Mouse (Mus musculus) urinary bladder, postnatal 10 days (tissue): ENCODE measurements around the gene Lhpp.

ENCODE experiments used
- DNase-seq: peaks from one replicate; pipeline ENCODE4 v3.0.0; 2022; ENCODE audit warnings: low spot score

Lhpp gene

DNA sequence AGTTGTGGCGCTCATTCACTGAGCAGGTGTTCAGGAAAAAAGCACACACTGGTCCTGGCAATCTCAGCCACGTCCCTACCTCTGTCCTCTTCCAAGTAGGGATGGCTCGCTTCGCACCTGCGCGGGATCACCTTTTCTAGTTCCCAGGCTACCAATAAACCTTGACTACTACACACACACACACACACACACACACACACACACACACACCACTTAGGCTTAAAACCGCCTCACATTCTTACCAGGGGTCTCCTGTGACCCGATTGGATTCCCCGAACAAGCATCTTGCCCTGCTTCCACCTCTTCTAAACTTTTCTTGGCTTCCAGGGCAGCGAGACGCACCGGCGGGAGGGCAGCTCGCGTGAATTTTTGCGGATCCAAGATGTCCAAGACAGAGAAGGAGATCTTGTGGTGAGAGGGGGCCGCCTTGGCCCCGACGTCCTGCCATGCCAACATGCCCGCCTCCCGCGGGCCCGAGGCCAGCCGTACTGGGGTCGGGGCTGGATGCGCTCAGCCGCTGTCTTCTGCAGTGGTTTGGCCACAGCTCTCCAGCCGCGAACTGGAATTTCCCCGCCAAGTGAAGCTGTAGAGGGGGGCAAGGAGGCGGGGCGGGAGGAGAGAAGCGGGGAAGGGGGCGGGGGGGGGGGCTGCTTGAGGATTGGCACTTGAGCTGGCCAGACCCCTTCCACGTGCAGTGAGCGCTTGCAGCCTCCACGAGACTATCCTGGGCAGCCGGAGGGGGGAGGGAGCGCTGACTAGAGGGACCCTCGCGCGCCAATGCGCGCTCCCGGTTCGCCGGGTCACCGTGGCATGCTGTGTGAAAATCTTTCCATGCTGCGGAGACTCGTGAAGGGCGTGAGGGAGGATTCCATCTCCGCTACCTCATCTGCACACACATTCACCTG lies 11.1 kb upstream of the Lhpp start, which contains the start of gene Nkx1-2:
TSS of gene Nkx1-2 (minus strand) at position 567 of the 905 bp plus-strand sequence.
- DNase-seq: no peak

DNA sequence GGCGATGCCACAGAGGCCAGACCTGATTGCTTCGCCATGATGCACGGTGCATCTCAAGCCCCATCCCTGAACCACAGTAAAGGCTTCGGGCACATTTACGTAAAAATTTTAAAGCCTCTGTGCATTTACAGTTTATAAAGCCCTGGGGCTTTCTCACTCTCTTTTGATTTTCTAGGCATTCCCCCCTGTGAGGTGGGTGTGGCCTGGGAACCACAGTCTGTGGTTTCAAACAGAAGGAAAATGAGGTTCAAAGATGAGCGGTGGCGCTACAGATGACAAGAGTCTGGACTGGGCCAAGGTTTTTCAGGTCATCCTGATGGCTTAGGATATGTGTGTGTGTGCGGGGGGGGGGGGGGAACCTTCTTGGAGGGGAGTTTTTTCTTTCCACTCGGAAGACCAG lies 10.4 kb upstream of the Lhpp start:
- DNase-seq: no peak

DNA sequence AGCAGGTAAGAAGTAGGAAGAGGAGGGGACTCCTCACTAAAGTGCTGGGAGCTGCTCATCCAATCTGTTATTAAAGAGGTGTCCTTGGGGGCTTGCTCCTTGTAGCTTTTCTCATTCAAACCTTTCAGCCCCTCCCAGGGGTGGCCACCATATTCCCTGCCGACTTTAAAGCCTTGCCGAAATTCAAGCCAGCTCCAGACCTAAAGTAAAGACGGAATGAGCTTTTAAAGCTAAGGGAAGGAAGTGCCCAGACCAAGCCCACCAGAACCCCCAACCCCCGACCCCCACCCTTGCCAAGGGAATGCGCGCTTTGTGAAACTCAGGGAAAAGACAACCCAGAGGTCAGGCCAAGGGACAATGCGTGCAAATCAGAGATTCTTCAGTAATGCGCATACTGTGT lies 9.5 kb upstream of the Lhpp start:
- no peak for DNase-seq

DNA sequence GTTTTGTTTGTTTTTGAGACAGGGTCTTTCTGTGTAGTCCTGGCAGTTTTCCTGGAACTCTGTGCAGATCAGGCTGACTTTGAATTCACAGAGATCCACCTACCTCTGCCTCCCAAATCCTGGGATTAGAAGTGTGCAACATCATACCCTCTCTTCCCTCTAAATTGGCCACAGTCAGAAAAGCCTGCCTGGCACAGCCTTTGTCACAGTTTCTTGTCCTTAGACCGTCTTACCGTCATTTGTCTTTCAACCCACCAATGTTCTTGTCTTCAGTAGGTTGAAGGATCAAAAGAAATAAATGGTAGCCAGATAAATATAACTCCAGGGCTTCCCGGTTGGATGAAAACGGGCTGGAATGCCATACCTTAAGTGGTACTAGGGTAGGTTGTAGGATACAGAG lies 5.7 kb upstream of the Lhpp start:
- DNase-seq: no peak

DNA sequence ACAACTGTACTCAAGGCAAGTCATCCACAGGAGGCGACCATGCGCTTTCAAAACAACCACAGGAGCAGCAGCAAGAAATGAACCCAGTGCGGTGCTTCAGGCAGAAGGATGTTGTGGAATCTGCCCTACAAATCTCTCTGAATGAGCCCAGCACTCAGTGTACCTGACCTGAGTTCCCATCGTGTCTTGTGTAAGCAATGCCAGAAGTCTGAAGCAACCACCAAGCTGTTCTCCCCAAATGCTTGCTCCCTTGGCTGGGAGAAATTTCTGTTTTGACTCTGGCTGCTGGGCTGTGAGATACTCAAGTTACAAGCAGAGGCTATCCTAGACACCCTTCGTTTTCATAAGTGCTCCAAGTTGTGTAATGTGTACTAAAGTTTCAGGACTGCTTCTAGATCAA lies 4.7 kb upstream of the Lhpp start:
- no peak for DNase-seq

DNA sequence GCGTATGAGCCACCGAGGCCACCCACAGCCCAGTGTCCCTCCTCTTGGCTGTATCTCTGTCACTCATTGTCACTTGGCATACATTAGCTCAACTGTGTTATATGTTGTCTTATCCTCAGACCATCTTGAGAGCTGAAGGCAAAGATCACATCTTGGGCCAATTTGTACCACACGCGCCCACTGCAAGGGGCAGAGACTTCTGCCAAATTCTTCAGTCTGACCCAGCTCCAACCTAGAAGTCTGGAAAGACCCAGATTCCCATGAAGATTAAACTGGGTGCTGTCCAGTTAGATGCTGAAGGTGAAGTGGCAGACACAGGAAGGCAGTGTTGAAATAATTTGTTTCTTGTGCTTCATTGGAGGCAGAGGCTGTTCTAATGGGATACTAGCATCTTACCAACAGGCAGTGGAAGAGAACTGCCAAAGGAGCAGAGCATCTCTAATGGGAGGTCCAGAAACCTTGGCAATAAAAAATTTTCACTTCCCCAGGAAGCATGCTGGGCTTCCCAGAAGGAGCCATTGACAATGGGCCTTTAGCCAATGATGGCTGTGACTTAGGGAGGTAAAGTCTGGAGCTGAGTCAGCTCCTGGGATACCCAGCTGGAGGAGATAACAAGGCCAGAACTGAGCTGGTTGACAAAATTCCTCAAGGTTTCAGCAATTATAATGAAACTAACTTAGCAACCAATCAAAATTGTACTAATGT lies 2.0 kb upstream of the Lhpp start:
- DNase-seq: no peak

DNA sequence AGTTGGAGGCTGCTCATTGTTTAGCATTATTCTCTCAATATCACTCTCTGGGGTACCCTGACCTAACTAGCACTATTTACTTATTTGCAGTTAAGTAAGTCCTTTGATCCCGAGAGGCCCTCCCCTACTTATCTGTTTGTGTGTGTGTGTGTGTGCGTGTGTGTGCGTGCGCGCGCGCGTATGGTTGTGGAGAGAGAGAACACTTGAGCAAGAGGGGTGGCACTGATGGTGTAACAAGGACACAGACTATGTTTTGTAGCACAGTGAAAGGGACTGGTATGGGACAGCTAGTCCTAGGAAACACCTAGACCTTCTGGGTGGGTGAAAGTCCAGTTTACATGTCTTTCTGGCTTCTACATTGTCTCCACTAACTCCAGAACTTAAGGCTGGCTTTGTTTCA lies 1.1 kb downstream of the Lhpp start:
- no peak for DNase-seq

DNA sequence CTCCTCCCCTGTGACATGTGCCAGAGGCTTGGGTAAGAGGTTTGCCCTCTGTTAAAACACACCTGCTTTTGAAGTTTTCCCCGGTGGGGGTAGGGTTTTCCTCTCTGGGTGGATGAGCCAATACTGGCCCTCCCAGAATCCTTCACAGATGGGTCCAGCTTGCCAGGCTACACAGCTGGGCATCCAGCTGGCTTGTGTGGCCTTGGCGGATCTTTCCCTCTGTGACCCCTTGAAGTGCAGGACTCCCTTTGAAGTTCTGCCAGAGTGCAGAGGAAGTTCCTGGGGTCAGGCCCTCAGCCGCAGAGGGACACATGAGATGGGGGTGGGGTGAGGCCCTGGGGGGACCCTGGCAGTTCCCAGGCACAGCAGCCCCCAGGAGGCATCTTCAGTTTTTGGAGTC lies 4.9 kb downstream of the Lhpp start:
- no peak for DNase-seq

DNA sequence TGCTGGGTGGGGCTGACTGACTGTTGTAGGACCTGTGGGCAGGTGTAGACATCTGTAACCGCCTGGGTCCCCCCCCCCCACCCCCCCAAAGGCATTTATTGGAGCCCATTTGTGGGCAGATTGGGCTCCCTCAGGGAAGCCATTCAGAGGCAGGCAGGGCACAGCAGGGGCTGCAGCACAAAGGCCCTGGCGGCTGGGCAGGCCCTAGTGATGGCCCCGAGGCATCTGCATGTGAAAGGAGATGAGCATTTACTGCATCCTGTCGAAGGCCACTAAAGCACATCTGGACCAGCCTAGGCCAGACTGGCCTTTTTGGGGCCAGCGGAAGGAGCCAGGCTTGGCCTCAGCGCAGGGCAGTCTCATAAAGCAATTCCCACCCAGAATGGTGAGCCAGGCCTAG lies 6.0 kb downstream of the Lhpp start:
- DNase-seq: no peak

DNA sequence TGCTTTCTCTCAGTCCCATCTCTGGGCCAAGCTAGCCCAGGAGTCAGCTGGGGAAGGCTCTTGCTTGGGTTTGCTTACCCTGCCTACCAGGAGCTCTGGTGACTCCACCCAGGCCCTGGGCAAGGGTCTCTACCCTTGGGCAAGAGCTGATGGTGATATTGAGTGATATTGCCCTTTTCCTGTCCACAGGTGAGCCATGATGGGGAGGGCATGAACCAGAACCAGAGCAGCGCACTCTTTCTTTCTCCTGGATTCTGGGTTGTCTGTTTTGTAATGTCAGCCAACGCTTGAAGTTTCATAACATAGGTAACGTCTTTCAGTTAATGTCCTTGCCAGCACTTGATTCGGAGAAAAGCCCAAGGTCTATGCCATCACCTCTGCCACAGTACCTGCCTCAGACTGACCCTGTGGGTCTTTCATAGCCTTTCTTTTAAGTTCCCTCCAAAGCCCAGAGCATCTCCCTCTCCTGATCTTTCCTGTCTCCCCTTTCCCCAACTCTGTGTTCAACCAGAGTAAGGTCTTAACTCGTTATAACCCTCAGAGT lies 6.7 kb downstream of the Lhpp start:
- no peak for DNase-seq

DNA sequence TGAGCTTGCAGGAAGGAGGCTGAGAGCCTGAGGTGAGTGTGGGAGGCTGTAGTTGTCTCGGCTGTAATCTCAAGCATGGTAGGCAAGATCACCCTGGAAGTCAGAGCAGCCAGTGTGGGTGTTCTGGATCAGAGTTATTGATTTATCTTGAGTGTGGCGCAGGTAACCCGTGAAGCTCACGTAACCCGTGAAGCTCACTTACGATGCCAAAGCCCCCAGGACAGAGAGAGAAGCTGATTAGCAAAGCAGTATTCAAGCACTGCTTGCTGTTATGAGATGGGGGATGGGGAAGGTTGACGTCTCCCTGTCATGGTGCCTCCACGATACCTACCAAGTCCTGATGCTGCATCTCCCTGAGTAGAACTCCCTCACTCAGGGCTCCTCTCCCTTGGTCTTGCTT lies 9.1 kb downstream of the Lhpp start:
- DNase-seq: no peak

DNA sequence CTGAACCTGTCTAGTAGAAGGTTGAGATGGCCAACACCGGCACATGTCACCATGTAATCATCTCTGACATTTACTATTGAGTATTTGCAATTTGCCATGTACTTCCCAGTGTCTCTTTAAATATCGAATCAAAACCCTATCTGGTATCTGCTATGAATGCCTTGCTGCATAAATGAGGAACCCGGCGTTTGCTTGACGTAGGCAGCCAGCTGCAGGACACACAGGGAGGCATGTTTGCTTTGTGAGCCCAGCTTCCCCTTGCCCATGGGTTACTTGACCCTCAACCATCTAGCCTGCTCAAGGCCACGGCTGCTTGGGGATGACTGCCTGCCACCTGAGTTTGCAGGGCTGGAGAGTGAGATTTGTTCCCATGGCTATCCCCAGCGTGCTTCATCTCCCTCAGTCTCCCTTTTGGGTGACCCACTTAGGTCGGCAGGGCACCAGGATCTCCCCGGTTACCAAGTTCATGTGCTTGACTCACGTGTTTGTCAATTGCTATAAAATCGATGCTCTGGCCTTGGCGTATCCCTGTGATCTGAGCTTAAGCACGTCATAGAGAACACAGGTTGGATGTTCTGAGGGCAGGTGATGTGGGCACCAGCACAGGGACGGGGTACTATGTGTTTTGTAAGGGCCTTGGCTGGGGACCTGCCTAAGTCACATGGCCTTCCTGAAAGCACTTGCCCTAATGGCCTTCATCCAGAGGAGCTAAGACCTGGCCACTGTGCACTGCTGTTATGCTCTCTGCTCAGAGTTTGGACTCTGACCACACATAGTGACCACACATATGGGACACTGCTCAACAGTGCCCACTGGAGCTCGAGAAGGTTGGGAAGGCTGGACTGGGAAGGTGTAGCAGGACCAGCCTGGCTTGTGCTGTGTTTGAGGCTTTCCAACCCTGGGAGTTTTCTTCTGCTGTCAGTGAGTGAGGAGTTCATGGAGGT lies 9.8 kb downstream of the Lhpp start:
- DNase-seq: no peak

DNA sequence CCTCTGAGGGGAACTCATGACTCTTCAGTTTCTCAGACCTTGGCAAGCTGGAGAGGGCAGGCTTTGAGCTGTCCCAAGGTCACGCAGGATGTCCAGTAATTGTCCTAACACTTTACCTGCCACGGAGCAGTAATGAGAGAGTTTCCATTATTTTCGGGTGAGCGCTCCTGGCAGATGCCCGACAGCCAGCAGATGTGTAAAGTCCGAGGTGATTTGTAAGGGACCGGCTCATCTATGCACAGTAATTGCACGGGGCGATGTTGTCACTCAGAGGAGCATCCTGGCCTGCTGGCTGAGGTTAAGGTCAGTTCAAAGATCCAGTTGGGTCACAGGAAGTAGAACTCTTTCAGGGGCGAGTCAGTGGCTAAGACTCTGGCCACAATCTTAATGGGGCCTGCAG lies 13.7 kb downstream of the Lhpp start:
- DNase-seq: no peak

DNA sequence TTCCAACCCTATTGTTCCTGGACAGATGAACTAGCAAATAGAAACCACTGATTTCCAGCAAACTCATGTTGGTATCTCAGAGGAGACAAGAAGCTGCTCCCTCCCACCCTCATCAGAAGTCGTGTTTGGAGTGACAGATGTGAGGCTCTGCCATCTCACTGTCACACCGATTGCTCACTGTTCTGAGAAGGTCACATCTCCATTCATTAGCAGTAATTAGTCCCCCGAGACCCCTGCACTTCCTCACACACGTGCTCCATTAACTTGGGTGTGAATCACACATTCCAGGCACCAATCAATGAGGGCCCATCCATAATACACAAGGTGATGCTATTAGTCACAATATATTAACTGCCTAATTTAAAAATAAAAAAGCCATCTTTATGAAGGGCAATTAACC lies 15.7 kb downstream of the Lhpp start:
- DNase-seq: no peak

DNA sequence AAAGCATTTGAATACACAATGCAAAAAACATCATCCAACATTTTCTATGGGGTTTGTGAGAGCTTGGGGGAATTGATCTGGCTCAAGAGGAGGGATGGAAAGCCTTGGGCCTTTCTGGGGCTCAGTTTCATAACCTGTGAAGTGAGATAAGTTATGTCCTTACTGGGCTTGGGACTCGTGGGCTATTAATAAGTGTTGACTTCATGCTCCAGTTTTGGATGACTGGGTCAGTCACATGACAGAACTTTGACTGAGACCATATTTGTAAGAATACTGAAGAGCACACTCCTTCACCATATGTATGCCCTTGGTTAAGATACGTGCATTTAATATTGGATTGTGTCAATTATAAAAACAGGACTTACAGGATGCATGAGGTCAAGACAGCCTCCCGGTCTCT lies 17.0 kb downstream of the Lhpp start:
- no peak for DNase-seq

DNA sequence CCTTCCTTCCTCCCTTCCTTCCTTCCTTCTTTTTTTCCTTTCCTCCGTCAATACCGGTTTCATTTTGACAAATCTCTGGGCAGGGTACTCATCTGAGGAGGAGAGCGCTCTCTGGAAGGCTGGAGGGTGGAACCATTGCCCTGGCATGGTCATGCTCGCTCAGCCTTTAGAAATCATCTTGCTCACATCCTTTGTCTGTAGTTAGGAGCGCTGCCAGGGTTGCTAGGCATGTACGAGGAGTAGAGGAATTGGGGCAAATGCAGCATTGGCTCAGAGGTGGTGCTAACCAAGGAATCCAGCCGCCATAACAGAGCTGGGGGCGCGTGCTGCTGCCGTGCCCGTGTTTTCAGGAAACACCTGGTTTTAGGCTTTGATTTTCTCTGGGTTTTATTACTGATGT lies 20.9 kb downstream of the Lhpp start:
- DNase-seq: no peak

DNA sequence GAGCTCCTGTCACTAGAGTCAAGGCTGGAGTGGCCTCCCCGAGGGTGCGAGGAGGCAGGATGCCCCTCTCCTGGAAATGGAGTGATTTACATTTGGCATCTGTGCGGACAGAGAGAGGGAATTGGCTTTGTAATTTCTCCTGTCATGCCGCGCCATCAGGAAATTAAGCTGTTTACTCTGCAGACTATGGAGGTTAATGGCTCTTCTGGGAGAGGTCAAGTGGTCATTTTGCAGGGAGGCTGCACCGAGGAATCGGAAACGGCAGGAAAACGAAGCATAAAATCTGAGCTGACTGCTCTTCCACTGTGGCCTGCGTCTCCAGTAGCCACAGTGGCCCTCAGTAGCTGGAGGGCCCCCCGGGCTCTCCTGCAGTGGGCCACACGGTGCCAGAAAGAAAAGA lies 26.9 kb downstream of the Lhpp start:
- no peak for DNase-seq

DNA sequence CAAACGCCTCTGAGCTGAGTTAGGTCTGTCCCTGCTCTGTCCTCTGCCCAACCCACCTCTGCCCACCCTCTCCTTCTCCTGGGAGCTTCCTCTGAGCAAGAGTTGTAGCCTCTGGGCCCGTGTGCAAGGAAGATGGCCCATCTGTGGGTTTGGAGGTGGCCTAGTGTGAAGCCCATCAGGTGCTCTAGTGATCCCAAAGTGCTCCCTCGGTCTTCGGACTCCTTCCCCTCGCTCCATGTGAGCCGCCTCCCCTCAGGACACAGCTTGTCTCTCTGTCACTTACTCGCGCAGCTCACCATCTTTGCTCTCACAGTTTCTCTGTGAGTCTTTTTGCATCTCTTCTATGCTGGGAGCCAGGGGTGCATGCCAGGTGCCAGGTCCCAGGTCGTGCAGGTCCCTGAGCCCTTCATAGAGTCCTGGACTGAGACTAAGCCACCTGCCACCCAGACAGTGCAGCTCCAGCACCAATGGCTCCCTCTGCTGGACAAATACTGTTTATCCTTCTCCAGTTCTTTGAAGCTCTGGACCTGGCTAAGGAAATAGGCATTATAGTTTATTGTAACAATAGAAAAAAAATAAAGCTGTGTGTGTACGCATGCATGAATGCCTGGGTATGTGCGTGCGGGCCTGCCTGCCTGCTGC lies 28.1 kb downstream of the Lhpp start:
- no peak for DNase-seq

DNA sequence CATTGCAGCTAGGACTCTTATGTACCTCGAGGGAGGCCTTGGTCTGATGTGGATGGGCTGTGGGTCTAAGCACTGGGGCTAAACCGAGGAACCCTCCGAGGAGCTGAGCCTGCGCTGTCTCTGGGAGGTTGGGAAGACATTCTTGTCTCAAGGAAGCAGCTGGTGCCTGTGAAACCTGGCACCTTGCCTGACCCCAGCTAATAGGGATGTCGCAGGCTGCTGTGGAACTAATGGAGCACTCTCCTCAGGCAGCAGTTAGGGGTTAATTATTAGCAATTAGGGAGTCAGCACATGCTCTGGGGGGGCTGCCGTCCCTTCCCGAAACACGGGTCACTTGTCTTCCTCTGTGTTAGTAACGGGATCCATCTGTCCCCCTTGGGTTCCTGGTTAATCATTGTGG lies 30.5 kb downstream of the Lhpp start:
- no peak for DNase-seq

DNA sequence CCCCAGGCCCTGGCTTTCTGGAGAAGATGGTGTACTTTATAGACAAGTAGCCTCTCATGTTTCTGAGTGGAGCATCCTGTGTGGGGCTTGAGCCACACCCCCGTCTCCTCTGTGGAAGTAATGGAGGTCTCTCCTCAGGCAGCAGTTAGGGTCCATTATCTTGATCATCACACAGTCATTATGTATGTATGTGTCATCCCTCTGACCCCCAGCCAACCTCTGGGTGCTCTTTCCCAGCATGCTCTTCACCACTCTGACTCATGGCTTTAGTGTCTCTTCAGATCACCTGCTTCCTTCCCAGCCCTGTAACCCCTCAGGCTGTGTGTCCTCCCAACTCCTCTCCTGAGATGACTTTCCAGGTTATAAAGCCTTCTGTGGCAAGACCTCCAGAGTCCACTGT lies 31.2 kb downstream of the Lhpp start:
- no peak for DNase-seq

DNA sequence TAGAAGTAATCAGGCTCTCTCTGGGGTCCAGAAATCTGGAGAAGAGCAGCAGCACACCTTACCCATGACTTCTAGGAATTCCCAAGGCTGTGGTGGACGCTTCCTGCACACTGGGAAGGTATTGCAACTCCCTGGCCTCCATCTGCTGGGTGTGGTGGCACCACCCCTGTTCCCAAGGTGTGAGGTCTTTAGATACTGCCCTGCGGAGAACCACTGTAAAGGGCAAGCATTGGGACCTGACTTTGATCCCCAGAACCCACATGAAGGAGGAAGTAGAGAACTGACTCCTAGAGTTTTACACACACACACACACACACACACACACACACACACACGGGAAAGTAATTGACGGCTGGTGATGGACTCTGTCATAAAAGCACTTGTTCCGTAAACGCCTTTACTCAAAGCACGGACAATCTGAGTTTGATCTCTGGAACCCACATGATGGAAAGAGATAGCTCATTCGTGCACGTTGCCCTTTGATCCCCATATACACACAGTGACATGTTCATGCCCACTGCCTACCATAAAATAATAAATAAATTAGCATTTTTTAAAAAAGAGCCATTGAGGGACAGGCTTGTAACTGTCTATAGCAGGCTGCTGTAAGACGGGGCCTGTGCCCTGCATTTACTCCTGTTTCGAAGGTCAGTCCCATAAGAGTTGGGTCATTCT lies 34.3 kb downstream of the Lhpp start:
- no peak for DNase-seq
